Mouse (Mus musculus): ENCODE results near the gene Romo1.
A peak's percentile ranks its signal among the peaks of the same experiment; 100 is the strongest.
"Not testable (repeated sequence)": the region's sequence is repeated elsewhere in the genome, so short reads cannot be mapped to it uniquely, and the experiment has no call there.

The Romo1 gene

GRCm38 (mm10) chr2:156143953-156144724, at the start of gene Romo1, which contains the start of gene Nfs1:
Gene Romo1, plus strand, starts transcription at chr2:156144039.
Gene Nfs1, minus strand, starts transcription at chr2:156144186.
- peak; percentile 91 to 93 for DNase-seq

GRCm38 (mm10) chr2:156110627-156111357, 33.0 kb upstream of the Romo1 start:
- peak in 1 of 2 experiments; percentile 7 for DNase-seq

GRCm38 (mm10) chr2:156111358-156112079, 32.3 kb upstream of the Romo1 start, which contains the start of the genes Cpne1 and Rbm12:
Gene Cpne1, minus strand, starts transcription at chr2:156111965.
Gene Rbm12, minus strand, starts transcription at chr2:156111978.
- peak; percentile 87 to 90 for DNase-seq

DNA sequence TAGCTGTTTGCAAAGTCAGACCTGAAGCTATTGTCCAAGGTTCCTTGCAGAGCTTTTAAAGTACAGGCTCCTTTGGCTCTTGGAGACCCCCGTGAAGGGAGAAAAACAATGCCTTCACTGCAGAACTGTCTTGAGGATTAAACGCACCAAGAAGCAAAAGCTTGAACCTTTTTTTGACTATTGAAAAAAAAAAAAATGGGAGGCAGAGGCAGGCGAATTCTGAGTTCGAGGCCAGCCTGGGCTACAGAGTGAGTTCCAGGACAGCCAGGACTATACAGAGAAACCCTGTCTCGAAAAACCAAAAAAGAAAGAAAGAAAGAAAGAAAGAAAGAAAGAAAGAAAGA, 31.8 kb upstream of the Romo1 start:
- not testable (repeated sequence) for DNase-seq

DNA sequence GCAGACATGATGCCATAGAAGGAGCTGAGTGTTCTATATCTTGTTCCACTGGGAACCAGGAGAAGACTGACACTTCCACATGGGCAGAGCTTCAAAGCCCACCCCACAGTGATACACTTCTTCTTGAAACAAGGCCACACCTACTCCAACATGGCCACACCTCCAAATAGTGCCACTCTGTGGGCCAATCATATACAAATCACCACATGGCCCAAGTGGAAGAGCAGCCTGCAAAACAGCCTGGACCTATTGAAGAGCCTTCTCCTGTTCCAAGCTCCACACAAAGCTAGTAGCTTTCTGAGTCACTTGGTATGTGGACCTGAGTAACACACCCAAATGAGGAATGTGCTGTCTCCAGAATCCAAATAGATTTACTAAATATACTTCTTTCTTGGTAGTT, 24.3 kb upstream of the Romo1 start:
- no peak for DNase-seq

- no peak for DNase-seq
Observed at GRCm38 (mm10) chr2:156123731-156124130, 20.1 kb upstream of the Romo1 start.

DNA sequence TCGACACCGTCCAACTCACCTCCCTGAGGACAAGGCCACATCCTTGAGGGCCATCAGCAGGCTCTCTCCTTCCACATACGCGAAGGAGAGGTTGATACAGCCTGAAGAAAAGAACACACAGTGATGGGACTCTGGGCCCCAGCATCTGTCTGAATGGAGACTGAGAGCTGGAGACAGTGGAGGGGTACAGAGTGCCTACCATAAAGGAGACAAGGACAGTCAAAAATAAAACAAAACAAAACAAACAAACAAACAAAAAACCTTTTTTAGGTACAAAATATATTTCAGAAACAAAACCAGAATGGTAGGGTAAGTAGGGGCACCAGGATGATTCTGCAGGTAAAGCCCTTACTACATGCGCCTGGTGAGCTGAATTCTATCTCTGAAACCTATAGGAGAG, 16.8 kb upstream of the Romo1 start, which contains the start of gene Gm28036:
Gm28036 (minus strand) TSS at position 101 of the 400 bp plus-strand sequence.
- DNase-seq = no peak

GRCm38 (mm10) chr2:156134161-156134560, 9.7 kb upstream of the Romo1 start:
- no peak for DNase-seq

- DNase-seq = no peak
Observed at GRCm38 (mm10) chr2:156135695-156136094, 8.1 kb upstream of the Romo1 start.

DNA sequence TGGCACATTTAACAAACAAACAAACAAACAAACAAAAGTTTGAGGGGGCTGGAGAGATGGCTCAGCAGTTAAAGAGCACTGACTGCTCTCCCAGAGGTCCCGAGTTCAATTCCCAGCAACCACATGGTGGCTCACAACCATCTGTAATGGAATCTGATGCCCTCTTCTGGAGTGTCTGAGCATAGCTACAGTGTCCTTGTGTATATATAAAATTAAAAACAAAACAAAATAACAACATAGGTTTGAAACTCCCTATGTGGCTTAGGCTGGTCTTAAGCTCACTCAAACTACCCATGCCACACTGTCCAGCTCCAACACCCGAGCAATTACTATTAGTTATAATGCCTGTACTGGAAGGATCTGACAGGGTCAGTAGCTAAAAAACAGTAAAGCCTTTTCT, 1.0 kb upstream of the Romo1 start:
- no peak for DNase-seq

- no peak for DNase-seq
Observed at GRCm38 (mm10) chr2:156143367-156143766, 472 bp upstream of the Romo1 start.

DNA sequence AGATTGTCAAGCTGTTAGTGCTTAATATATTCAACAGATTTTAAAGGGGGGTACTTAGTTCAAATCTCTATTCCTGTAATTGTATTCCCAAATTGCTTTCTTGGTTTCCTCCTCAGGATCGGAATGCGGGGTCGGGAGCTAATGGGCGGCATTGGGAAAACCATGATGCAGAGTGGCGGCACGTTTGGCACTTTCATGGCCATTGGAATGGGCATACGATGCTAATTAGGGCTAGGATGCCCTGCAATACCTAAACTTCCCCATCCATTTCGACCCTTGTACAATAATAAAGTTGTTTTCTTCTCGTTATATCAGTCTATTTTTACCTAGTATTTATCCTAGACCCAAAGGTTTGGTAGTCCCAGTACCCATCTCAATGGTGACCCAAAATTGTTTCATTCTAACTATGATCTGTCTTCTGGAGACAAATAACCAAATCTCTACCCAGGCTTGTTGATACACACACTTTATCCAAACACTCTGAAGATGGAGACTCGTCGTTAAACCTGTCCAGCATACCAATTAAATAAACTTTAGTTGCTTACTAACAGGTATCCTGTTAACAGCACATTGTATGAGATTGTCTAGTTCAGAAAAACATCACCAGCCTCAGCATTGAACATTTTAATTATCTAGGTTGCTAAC, 1.8 kb downstream of the Romo1 start:
- DNase-seq = no peak

DNA sequence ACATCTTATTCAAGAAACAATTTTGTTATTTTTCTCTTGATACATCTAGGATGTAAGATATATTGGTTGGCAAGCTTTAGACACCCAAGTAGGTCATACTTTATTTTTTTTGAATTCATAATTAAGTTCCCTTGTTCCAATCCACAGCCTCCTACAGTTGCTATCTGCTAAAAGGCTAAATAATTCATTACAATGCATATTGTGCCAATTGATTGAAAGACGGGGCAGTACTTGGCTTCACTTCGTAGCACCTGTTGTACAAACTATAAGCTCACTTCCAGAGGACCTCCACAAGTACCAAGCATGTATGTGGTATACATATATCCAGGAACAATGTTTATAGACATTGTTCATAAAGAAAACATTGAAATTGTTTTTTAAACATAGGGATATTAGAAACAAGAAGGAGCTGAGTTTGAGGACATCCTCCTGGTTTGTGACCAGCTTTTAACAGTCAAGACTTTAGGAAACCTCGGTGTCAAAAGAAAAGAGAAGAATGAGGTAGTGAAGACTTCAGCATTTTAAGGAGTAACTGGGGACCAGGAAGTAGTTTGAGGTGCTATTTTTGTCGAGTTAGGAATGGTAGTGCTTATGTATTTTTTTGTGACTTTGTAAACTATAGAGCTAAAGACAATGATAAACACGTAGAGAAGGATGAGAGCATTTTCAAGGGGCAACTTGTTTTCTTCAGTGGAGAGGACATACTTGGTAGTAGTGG, 2.6 kb downstream of the Romo1 start:
- no peak for DNase-seq

DNA sequence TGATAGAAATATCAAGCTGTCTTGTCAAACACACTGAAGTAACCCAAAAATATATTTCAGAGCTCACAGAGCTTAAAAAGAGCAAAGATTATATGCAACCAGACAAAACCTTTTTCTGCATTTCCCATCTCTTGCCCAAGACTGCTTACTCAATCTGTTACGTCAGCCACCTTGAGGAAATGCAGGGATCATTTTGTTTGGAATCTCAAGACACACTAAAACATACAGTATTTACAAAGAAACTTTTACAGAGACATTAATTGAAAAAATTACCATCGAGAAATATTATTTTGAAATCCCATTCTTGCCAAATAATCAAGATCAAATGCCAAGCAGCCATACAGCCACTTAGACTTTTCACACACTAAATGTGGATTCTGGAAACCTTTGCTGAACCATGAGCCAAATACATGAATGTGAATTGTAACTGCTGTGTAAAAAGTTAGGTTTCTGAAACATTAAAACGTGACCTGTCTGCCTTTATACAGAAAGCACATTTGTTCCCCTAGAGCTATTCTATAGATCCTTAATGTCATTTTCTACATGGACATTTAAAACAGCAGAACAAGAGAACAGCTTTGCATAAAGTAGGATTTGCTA, 3.6 kb downstream of the Romo1 start:
- DNase-seq = no peak

- no peak for DNase-seq
Observed at GRCm38 (mm10) chr2:156151538-156151937, 7.7 kb downstream of the Romo1 start.

- no peak for DNase-seq
Observed at GRCm38 (mm10) chr2:156165478-156165877, 21.6 kb downstream of the Romo1 start.

DNA sequence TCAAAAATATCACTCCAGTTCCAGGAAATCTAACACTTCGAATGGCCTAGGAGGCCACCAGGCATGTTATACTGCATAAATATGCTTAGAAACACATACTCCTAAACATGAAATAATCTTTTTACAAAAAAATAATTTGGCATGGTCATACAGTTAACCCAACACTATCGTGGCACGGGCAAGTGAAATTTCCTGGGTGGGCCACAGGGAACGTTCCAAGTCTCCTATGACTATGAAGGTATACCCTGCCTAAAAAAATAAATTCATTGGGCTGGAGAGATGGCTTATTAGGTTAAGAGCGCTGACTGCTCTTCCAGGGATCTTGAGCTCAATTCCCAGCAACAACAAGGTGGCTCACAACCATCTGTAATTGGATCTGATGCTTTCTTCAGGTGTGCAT, 22.7 kb downstream of the Romo1 start:
- no peak for DNase-seq

DNA sequence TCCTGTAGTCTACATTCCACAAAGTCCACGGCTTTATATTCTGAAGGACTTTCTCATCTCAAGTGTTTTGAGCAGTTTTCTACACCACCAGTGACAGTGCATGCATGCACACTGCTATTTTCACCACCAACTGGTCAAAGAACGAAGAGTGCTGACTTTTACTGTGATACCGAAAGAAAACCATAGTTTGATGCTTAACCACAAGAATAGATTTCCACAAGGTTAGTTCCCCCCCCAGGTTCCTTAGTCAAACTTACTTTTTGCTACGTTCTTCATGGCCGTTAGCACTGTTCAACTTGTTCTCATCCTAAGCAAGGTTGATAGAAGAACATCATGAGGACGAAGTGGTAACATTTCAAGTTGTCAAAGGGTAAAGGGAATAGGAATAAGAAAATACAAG, 33.2 kb downstream of the Romo1 start:
- DNase-seq = no peak

- no peak for DNase-seq
Observed at GRCm38 (mm10) chr2:156177651-156178050, 33.8 kb downstream of the Romo1 start.

GRCm38 (mm10) chr2:156179046-156179795, 35.4 kb downstream of the Romo1 start:
- DNase-seq = peak; percentile 78 to 82

GRCm38 (mm10) chr2:156179796-156180093, 35.9 kb downstream of the Romo1 start:
- no peak for DNase-seq

All from thymus, adult 18-20 months (tissue).